Mouse (Mus musculus): ENCODE data around the gene Ttc25. TPM values are rescaled to one million over a fixed set of nuclear protein-coding genes. Genes with fewer than 3 reads are reported as not detected.
"Not testable (repeated sequence)": the region's sequence is repeated elsewhere in the genome, so short reads cannot be mapped to it uniquely, and the experiment has no call there.

The Ttc25 gene
- polyA plus RNA-seq, 1 experiment: not detected

DNA sequence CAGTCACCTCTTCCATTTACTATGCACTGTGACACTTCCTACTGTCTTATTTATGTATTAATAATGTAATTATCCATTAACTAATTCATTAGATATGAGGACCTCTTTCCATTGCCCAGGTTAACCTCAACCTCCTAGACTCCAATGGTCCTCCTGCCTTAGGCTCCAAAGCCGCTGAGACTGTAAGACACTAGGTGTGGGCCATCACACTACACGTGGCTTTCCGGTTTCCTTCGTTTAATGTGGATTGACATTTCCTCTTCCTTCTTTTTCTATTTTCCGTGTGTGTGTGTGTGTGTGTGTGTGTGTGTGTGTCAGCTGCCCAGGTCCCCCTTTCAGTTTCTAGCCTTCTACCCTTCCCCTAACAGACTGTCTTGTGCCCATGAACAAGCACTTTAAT is 21.8 kb downstream of the Ttc25 start:
- DNase-seq (ENCODE audit: low read depth, low spot score): no peak
- 55% methylated on average over 5 of the region's 5 CpGs for WGBS

DNA sequence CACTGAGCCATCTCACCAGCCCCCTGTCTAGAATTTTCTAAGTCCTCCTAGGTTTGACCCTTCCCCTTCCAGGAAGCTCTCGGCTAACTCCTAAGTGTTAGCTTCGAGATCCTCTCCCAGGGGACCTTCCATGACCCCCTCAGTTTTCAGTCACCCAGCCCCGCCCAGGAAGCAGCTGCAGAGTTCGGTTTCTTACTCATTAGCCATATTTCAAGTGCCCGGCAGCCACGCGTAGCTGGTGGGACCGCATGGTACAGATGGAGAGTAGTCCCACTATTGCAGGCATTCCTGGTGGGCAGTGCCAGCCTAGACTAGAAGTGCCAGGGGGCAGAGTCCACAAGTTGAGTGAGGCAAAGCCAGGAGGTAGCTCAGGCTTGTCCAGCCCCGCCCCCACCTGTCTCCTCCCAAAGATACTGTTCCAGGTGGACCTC is 22.4 kb downstream of the Ttc25 start:
- WGBS: 21% methylated on average over 9 of the region's 9 CpGs
- DNase-seq (ENCODE audit: low read depth, low spot score): no peak

DNA sequence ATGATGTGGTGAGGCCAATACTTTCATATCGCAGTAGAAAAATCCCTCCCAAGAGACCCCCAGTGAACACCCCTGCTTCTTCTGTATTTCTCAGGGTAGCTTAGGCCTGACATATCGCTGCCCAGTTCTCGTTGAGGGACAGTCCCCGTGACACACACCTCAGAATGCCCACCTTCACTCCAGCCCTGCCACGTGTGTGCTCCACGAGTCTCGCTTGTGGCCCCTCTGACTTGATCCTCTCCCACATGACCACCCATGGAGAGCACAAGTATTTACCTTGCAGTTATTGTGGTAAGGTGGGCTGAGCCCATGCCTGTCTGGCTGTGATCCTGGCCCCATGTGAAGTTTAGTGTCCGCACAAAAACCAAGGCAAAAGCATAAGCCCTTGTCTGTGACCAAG is 23.3 kb downstream of the Ttc25 start:
- 89% methylated on average over 8 of the region's 8 CpGs for WGBS
- no peak for DNase-seq (ENCODE audit: low read depth, low spot score)

DNA sequence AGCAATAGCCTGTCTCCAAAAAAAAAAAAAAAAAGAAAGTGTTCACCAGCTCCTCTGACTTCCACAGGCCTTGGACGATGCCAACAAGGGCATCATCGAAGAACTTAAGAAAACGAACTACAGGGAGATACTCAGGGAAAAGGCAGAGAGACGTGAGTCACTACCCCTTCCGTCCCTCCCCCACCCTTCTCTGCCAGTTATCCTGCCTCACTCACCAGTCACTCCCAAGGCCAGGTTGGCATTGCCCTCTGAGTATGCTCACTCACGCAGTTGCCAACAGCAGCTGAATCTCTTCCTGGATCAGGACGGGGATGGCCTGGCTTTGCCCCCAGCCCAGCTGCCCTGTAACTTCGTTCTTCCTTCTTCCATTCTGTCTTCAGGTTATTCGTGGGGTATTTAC is 24.4 kb downstream of the Ttc25 start:
- 48% methylated on average over 9 of the region's 9 CpGs for WGBS
- DNase-seq (ENCODE audit: low read depth, low spot score): no peak

DNA sequence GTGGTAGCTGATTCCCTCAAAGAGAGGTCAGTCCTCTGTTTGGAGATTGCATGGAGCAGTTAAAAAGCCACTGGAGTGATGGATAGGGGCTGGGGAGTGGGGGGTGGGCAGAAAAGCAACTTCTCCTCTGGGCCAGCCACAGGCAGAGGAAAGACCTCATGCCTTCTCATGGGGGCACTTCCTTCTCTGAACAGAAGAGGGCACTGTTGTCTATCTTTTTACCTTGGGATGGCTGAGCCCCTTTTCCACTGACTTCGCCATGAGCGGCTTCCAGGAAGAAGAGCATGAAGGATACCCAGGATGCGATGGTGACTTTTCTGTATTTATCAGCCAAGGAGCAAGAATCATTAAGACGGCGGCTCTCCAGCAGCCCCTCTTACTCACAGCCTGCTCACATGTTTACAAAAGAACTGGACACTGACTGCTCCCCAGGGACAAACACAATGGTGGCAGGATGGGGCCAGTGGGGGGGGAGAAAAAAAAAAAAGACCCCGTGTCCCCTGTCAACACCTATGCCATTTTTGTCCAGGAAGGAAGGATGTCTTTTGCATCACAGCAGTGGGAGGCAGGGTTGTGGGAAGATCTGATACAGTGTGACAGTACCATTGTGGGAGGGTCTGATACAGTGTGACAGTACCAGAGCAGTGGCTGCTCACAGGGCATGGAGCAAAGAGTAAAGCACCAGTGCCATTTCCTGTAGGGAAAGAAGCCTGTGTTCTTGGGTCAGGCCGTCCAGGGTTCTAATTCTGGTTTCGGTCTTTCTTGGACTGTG is 25.2 kb downstream of the Ttc25 start:
- no peak for DNase-seq (ENCODE audit: low read depth, low spot score)
- 15% methylated on average over 8 of the region's 8 CpGs for WGBS

DNA sequence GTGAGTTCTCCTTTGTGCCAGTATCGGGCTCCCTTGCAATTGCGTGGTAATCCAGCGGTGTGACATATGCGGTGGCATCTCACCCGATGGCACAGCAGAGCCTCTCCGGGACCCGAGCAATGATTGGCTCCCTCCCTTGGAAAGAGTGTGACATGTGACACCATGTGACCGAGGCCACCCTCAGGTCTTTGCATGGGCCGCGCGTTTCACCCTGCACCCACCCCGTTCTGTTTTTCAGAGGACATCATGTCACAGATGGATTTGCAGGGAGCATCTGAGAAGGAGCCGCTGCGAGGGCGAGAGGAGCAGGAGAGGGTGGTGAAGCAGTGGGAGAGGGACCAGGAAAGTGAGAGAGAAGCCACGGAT is 25.8 kb downstream of the Ttc25 start:
- DNase-seq (ENCODE audit: low read depth, low spot score): no peak
- 22% methylated on average over 16 of the region's 16 CpGs for WGBS

DNA sequence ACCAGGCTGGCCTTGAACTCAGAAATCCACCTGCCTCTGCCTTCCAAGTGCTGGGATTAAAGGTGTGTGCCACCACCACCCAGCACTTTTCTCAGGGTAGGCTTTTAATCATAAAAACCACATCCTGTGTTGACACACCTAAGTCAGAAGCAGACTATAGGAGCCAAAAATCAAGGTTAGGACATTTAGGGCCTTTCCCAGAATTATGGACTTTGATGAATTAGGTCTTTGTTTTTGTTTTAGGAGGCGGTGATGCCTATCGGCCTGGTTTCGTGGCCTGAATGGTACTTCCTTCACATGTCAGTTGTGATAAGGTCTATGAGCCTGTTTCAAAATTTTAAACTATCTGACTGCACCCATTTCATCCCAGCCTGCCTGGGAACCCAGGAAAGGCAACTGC is 28.8 kb downstream of the Ttc25 start:
- no peak for DNase-seq (ENCODE audit: low read depth, low spot score)
- WGBS: 28% methylated on average over 3 of the region's 3 CpGs

DNA sequence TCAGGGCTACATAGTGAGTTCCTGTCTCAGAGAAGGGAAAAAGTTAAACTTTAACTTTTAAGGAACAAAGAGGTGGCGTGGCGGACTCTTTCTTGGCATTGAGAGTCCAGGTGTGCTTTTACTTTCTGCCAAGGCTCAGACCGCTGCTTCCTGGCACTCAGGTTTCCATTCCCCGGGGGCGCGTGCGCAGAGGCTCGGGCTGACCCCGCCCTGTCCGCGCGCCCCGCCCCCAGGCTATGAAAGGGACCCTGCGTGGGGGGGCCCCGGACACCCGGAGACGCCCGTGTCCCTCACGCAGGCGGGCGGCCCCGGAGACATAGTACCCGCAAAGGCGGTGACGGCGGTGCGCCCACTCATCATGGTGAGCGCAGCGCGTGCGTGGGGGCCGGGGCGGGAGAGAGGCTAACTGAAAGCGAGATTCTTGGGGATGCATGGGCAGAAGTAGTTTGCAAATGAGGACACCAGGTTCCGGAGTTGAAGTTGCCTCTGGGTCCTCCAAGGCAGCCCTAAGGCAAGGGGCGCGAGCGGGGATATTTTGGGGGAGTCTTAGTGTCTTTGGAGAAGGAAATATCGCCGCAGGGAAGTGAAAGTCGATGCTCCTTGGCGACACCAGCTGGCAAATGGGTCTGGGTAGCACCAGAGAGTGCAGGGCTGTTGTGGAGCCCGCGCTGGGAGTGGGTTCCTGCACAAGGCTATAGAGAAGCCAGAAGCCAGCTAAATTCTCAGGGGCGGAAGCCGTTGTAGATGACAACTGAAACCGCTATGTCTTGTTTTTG is 29.5 kb downstream of the Ttc25 start, which contains the start of gene Cnp:
TSS of gene Cnp (plus strand) at position 197 of the 776 bp plus-strand sequence.
- under 1% methylated on average over 47 of the region's 47 CpGs for WGBS
- no peak for DNase-seq (ENCODE audit: low read depth, low spot score)

DNA sequence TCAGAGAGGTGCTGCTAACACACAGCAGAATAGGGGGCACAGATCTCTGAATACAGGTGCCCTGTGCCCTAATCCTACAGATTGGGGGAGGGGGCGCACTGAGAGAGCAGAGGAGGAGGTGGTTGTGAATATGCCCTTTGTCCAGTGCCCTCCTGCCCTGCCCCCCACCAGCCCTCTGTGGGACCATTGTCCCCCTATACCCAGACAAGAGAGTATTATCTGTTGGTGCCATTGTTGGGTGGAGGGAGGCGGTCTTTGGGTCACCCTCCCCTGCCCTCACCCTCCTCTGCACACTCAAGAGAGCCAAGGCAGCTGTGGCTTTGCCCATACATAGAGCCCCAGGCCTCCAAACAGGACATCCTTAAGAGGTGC is 30.1 kb downstream of the Ttc25 start:
- DNase-seq (ENCODE audit: low read depth, low spot score): no peak
- 34% methylated on average over 2 of the region's 2 CpGs for WGBS

DNA sequence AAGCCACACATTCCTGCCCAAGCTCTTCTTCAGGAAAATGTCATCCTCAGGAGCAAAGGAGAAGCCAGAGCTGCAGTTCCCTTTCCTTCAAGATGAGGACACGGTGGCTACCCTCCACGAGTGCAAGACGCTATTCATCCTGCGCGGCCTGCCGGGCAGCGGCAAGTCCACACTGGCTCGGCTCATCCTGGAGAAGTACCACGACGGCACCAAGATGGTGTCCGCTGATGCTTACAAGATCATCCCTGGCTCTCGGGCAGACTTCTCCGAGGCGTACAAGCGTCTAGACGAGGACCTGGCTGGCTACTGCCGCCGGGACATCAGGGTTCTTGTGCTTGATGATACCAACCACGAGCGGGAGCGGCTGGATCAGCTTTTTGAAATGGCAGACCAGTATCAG is 30.8 kb downstream of the Ttc25 start:
- DNase-seq (ENCODE audit: low read depth, low spot score): no peak
- 81% methylated on average over 21 of the region's 21 CpGs for WGBS

DNA sequence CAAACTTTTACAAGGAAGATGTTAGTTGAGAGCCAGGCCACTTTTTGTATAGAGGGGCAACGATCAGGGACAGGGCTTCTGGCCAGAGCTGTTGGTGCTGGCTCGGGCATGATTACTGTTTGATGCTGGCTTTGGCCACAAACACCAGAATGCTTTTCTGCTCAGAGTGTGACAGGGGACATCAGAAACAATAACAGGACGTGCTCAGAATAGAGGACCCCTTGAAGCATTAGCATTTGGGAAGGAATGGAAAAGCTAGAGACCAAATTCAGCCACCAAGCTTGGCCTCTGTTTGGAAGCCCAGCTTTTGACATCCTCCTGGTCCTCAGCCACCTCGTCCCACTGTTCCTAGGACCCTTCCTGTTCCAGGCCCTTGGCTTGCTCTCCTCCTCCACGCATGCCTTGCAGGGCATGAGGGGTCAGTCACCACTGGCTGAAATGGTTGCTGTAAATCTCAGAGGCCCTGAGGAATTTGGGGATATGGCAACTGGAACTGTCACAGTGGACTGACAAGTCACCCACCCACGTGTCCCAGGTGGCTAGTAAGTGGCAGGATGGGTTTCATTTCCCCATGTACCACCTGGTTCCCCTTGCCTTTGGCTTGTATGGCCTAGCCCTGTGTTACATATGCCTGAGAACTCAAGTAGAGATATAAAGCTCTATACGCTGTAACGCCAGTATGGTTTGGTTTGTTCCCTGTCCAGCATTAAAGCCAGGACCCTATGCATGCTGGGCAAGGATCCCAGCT is 32.6 kb downstream of the Ttc25 start:
- DNase-seq (ENCODE audit: low read depth, low spot score): no peak
- 73% methylated on average over 8 of the region's 8 CpGs for WGBS

DNA sequence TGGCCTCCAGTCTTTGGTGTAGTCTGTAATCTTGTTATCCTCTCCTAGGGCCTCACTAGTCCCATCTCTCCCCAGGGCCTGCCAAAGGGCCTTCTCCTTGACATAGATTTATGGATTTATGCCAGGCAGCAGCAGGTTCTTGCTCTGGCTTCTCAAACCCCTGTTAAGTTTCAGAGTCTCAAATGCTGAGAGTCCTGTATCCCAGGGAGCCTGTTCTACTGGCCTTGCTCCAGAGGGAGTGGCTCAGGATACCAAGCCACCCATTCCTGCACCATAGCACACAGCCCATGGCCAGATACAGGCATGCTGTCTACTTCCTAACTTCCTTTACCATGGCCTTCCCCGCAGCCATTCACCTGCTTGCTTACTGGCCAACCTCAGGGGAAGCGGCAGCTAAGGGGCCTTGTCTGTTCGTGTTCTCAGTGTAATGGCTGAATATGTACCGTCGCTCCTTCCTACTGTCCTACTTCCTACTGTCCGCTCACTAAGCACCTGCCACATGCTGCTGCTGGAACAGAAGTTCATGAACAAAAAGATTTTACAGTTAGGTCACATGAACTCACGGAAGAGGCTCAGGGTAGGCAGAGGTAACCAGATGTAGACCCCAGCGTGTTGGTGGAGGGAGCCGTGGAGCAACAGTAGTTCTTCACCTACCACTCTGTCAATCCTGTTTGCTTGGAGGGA is 33.9 kb downstream of the Ttc25 start:
- WGBS: 72% methylated on average over 9 of the region's 9 CpGs
- no peak for DNase-seq (ENCODE audit: low read depth, low spot score)

DNA sequence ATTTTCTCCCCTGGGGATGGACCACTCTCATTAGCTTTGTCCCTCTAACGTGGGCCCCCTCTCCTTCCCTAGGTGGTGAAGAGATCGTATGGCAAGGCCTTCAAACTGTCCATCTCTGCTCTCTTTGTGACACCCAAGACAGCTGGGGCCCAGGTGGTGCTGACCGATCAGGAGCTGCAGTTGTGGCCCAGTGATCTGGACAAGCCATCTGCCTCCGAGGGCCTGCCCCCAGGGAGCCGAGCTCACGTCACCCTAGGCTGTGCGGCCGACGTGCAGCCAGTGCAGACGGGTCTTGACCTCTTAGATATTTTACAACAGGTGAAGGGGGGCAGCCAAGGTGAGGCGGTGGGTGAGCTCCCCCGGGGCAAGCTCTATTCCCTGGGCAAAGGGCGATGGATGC is 34.9 kb downstream of the Ttc25 start:
- 84% methylated on average over 13 of the region's 13 CpGs for WGBS
- DNase-seq (ENCODE audit: low read depth, low spot score): no peak

DNA sequence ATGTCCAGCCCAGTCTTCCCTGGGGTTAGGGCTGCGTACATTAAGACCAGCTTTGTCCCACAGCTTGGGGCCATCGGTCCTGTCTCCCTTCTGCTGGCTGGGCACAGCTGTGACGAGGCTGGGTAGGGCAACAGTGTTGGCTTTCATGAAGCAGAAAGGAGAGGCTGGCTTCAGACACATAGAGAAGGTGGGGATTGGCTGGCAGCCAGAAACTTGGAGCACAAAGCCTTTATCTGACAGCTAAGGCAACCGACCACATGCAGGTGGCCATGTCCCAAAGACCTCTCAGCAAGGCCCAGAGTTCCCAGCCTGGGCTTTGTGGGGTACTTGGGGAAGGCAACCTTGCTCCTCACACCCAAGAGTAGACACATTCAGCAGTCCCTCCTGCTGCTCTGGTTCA is 36.3 kb downstream of the Ttc25 start:
- no peak for DNase-seq (ENCODE audit: low read depth, low spot score)
- 34% methylated on average over 4 of the region's 4 CpGs for WGBS

DNA sequence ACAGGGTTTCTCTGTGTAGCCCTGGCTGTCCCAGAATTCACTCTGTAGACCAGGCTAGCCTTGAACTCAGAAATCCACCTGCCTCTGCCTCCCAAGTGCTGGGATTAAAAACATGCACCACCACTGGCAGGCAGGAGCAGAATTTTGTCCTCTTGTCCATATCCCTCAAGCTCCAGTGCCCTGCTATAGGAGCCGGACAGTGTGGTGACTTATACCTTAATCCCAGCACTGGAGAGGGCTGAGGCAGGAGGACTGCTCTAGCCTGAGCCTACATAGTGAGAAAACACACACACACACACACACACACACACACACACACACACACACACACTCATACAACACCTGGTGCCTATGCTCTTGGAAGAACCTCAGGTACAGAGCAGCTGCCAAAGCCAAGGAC is 37.0 kb downstream of the Ttc25 start:
- not testable (repeated sequence) for DNase-seq (ENCODE audit: low read depth, low spot score)
- 100% methylated on average over 1 of the region's 1 CpGs for WGBS

DNA sequence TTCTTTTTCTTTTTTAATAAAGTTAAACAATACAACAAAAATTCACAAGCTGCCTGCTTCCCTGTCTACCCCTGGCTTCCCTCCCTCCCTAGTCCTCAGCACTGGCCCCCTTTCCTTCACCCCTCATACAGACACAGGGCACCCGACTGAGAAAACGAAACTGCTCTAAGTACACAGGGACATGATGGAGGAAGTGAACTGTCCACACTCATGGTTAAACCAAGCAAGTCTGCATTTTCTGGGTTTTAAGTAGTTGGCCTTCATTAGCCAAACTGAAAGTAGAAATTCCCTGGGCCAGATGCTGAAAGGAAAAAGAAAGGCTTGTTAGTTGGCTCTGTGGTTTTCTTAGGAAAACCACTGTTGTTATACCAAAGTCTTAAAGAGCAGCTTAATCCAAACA is 37.4 kb downstream of the Ttc25 start:
- DNase-seq (ENCODE audit: low read depth, low spot score): no peak
- WGBS: 53% methylated on average over 2 of the region's 2 CpGs

DNA sequence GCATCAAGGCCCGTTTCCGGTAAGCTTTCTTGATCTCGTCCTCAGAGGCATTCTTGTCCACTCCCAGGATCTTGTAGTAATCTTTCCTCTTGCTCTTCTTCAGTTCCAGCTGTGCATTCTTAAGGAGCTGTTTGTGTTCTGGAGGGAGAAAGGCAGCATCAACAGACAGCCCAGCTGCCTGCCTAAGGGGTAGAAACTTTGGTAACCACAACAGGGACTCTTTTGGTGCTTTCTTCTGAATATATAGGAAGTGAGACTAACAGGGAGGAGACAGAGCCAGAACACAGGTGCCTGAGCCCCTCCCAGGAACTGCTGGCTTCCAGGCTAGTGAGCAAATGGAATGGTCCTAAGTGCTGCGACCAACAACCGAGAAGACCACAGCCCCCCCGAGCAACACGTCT is 39.2 kb downstream of the Ttc25 start:
- 80% methylated on average over 7 of the region's 7 CpGs for WGBS
- no peak for DNase-seq (ENCODE audit: low read depth, low spot score)

DNA sequence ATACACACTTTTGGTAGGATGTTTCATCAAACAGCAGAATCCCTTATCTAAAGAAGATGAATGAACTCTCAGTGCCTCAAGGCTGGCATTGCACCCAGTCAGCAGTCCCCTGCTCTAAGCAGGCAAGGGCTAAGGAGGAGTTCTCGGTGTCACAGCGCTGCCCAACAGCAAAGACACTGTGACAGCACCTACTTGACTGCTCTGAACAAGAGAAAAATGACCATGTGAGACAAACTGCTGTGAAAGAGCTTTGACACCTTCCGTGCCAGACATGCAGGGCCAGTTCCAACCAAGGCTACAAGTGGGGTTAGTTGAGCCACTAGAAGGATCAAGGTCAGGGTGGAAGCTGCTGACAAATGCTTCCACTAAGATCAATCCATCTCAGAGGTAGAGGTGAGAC is 39.7 kb downstream of the Ttc25 start:
- DNase-seq (ENCODE audit: low read depth, low spot score): no peak
- 94% methylated on average over 3 of the region's 3 CpGs for WGBS

DNA sequence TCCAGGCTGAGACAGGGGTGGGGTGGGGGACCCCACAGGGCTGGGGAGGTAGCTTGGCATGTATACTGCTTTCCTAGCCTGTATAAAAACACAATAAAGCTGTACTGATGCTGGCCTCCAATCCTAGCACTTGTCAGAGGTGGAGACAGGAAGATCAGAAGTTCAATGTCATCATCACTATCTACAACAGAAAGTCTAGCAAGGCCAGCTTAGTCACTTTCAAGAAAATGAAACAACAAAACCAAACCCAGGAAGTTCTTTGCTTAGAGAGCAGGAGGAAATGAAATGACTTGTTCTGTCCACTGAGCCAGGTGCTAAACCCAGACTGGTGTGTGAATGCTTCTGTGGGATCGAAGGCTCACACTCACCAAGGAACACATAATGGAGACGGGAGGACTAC is 43.1 kb downstream of the Ttc25 start:
- 86% methylated on average over 2 of the region's 2 CpGs for WGBS
- no peak for DNase-seq (ENCODE audit: low read depth, low spot score)

Measured in large intestine, adult 2 months (tissue).